Mouse (Mus musculus) liver, embryonic 11.5 days (tissue): ENCODE measurements around the gene Cyp11a1. TPM values are rescaled to one million over a fixed set of nuclear protein-coding genes. Genes with fewer than 3 reads are reported as not detected.
A peak's percentile ranks its signal among the peaks of the same experiment; 100 is the strongest.

Experiments
- ATAC-seq: fragments of 200-750 bp; cut with Nextera tagmentation; replicated peaks from 2 replicates; pipeline ENCODE4 v1.8.0; 2017; ENCODE audit warnings: moderate number of reproducible peaks, mild to moderate bottlenecking, moderate TSS enrichment, moderate library complexity; ENCODE audit not compliant: low FRiP score
- DNase-seq: peaks from one replicate; pipeline ENCODE4 v3.0.0-alpha.2; 2017; ENCODE audit warnings: low spot score
- H3K27ac ChIP-seq: fragments of 300-500 bp; sonication (generic); 2 replicates; pipeline ENCODE4 v1.5.1; 2014; ENCODE audit warnings: mild to moderate bottlenecking, low read depth, low read length, control low read depth
- H3K27me3 ChIP-seq: fragments of 300-500 bp; sonication (generic); replicated peaks from 2 replicates; pipeline ENCODE4 v1.6.1; 2014; ENCODE audit warnings: low read length, mixed read lengths; ENCODE audit not compliant: control insufficient read depth, insufficient read depth
- H3K36me3 ChIP-seq: fragments of 300-500 bp; sonication (generic); 2 replicates; pipeline ENCODE4 v1.6.1; 2014; ENCODE audit warnings: mild to moderate bottlenecking, low read length, moderate library complexity, mixed read lengths; ENCODE audit not compliant: control insufficient read depth, insufficient read depth
- H3K4me1 ChIP-seq: fragments of 300-500 bp; sonication (generic); replicated peaks from 2 replicates; pipeline ENCODE4 v1.6.1; 2014; ENCODE audit warnings: low read length, mixed read lengths; ENCODE audit not compliant: control insufficient read depth, insufficient read depth
- H3K4me2 ChIP-seq: fragments of 300-500 bp; sonication (generic); 2 replicates; pipeline ENCODE4 v1.6.1; 2014; ENCODE audit warnings: mild to moderate bottlenecking, control low read depth, moderate library complexity
- H3K4me3 ChIP-seq: fragments of 300-500 bp; sonication (generic); 2 replicates; pipeline ENCODE4 v1.5.1; 2014; ENCODE audit warnings: low read depth, low read length, control low read depth
- H3K9ac ChIP-seq: fragments of 300-500 bp; sonication (generic); 2 replicates; pipeline ENCODE4 v1.6.1; 2014; ENCODE audit warnings: low read depth, low read length, control low read depth
- H3K9me3 ChIP-seq: fragments of 300-500 bp; sonication (generic); 2 replicates; pipeline ENCODE4 v1.6.1; 2016; ENCODE audit warnings: low read length, inconsistent platforms, mixed read lengths; ENCODE audit not compliant: control insufficient read depth
- WGBS: fragments of 180-500 bp; shearing (Covaris S2); extraction: QIAGEN DNeasy Blood & Tissue Kit; methylation state at CpG from one replicate; pipeline ENCODE4 v1.1.7; 2014; 5-methylcytosine and 5-hydroxymethylcytosine counted together
- polyA plus RNA-seq: library from polyadenylated mRNA; unstranded; fragments of >200 nt; fragmentation: Nextera tagmentation; extraction: Ambion mirVana; gene quantifications from 2 replicates; pipeline ENCODE4 v1.2.1, GENCODE M21; 2014

Cyp11a1 gene
- polyA plus RNA-seq, 1 experiment from 2014 or later = not detected

DNA sequence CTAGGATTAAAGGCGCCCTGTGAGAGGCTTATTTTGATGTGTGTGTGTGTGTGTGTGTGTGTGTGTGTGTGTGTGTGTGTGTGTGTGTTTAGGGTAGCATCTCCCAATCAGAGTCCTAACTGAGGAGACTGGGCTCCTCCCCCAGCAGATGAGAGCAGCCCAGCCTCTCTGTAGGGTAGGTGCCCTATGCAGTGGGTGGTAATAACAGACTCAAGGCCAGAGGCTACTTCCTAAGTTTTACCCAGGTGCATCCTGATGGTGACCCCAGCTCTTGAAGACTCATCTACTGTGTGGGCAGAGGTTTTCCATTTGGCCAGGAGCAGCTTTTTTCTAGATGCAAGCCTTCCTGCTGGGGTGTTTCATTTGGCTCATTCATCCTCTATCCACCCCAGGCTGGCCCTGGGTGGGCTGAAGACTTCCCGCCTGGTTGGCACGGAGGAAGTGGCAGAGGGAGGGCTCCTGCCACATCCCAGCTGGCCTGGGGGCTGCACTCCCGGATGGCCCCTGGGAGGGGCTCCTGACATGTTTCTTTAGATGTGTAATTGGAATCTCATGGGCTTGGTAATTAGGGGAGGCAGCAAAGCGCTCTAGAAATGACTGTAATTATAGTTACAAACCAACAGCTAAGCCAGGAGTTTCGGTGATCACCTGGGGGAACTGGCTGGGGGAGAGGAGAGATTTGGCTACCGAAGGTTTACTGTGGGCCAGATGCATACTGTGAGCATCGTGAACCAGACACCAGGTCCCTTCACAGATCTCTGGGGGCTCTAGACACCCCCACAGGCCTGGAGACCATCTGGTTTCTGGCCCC, 13.2 kb upstream of the Cyp11a1 start:
- no peak overlapping the region for H3K4me3 ChIP-seq
- H3K4me1 ChIP-seq = 0 out of 2 replicates have a peak, but pooled peaks cover 2% of the 10 kb centered on the region
- no peak for ATAC-seq
- no peak overlapping the region for H3K9ac ChIP-seq
- 67% methylated on average over 8 of the region's 8 CpGs for WGBS
- no peaks in the 10 kb centered on the region for H3K9me3 ChIP-seq
- peaks cover 14% of the 10 kb centered on the region for H3K27me3 ChIP-seq
- H3K4me2 ChIP-seq = no peak overlapping the region
- DNase-seq = no peak
- H3K36me3 ChIP-seq = no peaks in the 10 kb centered on the region
- no peak overlapping the region for H3K27ac ChIP-seq

DNA sequence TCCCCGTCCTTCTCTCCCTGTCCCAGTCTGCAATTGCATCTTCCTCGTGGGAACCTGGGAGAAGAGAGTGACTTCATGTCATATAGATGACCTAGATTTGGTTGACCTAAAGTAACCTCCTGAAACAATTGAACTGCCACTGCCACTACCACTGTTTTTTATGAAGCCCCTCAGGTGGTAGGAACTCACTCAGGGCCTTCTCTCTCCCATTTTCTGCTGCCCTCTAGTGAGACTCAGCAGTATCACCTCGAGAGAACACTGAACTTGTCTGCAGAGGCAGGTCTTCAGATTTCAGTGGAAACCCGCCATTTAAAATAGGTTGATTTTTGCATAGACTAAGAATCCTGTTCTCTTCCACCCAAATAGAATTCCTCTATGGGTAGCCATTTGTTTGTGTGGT, 10.9 kb upstream of the Cyp11a1 start:
- Histone ChIP-seq H3K4me1 (0 out of 2 replicates have a peak, but pooled peaks cover 4% of the 10 kb centered on the region), H3K27me3 (peaks cover 22% of the 10 kb centered on the region), H3K9ac (no peak overlapping the region), H3K4me3 (no peak overlapping the region), H3K36me3 (no peaks in the 10 kb centered on the region), H3K27ac (no peak overlapping the region), H3K9me3 (no peaks in the 10 kb centered on the region), H3K4me2 (no peak overlapping the region)
- WGBS = 36% methylated on average over 4 of the region's 4 CpGs
- ATAC-seq = no peak
- no peak for DNase-seq

DNA sequence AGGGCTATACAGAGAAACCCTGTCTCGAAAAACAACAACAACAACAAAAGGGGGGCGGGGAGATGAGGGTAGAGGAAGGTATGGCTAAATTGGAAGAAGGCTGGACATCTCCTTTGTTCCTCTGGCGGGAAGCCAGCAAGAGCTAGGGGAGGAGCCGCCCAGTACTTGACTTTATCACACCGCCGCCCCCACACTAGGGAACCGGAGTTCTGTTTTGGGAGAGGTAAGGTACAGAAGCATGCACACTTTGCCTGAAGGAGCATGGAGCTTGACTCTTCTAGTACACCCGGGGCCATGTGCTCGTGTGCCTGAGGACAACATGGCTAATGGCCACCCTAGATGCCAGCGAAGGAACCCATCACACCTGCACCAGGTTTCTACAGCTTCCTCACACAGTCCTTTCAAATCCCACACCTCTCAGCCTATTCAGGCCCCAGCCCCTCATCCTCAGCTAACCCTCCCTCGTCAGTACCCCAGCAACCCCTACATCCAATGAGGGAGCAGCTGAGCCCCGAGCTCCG, 8.6 kb upstream of the Cyp11a1 start:
- ATAC-seq = 0 out of 2 replicates have a peak, but pooled peaks have one; percentile 2
- DNase-seq = no peak
- peak overlapping the region; percentile 26 for H3K4me3 ChIP-seq
- WGBS = 17% methylated on average over 13 of the region's 13 CpGs
- H3K27me3 ChIP-seq = peaks cover 22% of the 10 kb centered on the region
- no peaks in the 10 kb centered on the region for H3K9me3 ChIP-seq
- H3K27ac ChIP-seq = no peak overlapping the region
- 0 out of 2 replicates have a peak, but pooled peaks cover 4% of the 10 kb centered on the region for H3K4me1 ChIP-seq
- H3K4me2 ChIP-seq = peak overlapping the region; percentile 65
- H3K9ac ChIP-seq = no peak overlapping the region
- H3K36me3 ChIP-seq = no peaks in the 10 kb centered on the region

DNA sequence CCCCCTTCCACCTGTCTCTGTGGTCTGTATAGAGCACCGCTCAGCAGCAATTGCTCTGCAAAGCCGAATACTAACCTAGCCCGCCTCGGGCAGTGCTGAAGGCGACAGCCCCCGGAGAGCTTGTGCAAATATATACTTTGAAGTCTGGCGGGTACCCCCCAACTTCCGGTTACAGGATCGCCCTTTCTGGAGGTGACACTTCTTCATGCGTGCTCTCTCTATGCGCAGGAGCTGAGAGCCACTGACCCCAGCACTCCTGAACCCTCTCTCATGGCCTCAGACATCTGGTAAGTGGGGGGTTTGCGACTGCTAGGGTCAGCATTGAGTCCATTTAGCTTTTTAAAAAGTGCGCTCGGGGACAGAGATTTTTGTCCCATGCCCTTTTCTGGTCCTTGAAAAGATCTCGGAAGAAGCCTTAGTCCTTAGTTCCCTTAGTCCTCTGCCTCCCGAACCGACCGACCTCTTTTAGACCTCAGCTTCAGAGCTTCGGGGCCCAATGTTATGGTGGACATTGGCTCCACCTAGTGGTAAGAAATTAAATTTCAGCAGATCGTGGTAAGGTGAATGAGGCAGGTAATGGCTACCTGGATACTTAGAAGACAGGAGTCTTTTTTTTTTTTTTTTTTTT, 8.1 kb upstream of the Cyp11a1 start:
- H3K36me3 ChIP-seq = no peaks in the 10 kb centered on the region
- H3K27me3 ChIP-seq = peaks cover 24% of the 10 kb centered on the region
- no peaks in the 10 kb centered on the region for H3K9me3 ChIP-seq
- peak overlapping the region; percentile 65 for H3K4me2 ChIP-seq
- H3K9ac ChIP-seq = no peak overlapping the region
- DNase-seq (peak; percentile 60), ATAC-seq (peak; percentile 45; the same call in 1 of the 2 replicates)
- H3K27ac ChIP-seq = no peak overlapping the region
- H3K4me3 ChIP-seq = peak overlapping the region; percentile 26
- 2% methylated on average over 20 of the region's 20 CpGs for WGBS
- 0 out of 2 replicates have a peak, but pooled peaks cover 4% of the 10 kb centered on the region for H3K4me1 ChIP-seq

DNA sequence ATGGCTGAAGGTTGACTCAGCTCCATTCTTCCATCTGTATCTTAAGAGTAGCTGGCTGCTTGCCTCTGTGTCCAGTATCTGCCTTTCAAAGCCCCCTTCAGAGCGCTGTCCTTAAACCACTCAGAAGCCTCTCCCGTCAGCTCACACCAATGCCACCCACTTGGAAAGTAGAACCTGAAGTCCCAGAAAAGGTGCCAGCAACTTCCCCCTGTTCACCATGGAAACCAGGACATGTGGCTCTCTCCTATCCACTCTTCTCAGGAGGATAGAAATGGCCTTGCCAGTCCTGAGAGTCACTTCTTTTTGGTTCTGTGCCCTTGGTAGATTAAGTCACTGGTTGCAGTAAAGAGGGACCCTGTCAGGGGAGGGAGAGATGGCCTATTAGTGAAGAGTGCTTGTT, 7.5 kb upstream of the Cyp11a1 start:
- Histone ChIP-seq H3K4me2 (no peak overlapping the region), H3K27ac (no peak overlapping the region), H3K9ac (no peak overlapping the region), H3K4me1 (0 out of 2 replicates have a peak, but pooled peaks cover 4% of the 10 kb centered on the region), H3K36me3 (no peaks in the 10 kb centered on the region), H3K9me3 (no peaks in the 10 kb centered on the region), H3K27me3 (peaks cover 25% of the 10 kb centered on the region), H3K4me3 (no peak overlapping the region)
- ATAC-seq (no peak), DNase-seq (no peak)
- WGBS = 54% methylated on average over 2 of the region's 2 CpGs

DNA sequence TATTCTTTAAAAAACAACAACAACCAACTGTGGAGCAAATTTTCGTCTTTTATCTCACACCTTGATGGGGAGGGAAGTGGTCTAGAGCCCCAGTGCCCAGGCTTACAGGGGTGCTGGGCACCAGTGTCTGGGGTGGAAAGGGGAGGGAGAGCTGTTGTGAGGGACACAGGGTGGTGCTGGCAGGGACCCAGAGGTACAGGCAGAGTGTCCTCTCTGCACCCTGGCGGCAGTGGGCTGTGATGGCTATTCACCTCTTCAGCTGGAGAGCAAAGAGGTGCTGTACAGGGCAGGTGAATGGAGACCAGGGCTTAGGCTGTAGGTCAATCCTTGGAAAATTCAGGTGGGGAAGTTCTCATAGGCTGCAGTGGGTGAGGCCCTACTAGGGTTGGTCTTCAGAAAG, 6.5 kb upstream of the Cyp11a1 start:
- H3K4me1 ChIP-seq = 0 out of 2 replicates have a peak, but pooled peaks cover 4% of the 10 kb centered on the region
- peaks cover 25% of the 10 kb centered on the region for H3K27me3 ChIP-seq
- WGBS = 49% methylated on average over 2 of the region's 2 CpGs
- DNase-seq (no peak), ATAC-seq (no peak)
- no peak overlapping the region for H3K4me3 ChIP-seq
- no peak overlapping the region for H3K27ac ChIP-seq
- H3K9ac ChIP-seq = no peak overlapping the region
- H3K4me2 ChIP-seq = no peak overlapping the region
- H3K9me3 ChIP-seq = no peaks in the 10 kb centered on the region
- no peaks in the 10 kb centered on the region for H3K36me3 ChIP-seq

DNA sequence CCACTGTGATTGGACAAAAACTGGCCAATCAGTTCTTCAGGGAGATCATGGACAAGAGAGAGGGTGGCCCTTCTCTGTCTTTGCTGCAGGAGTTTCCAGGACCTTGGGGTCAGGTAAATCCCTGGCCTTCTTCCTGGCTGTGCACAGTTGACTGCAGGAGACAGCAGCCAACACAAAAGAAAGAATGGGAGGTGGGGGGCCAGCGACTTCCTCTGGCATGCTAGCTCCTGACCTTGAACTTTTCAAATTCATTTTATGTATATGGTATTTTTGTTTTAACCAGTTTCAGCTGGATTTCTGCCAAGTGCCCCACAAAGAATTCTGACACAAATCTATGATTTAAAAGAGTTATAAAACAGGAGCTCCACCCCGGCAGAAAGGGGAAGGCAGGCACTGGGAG, 2.9 kb upstream of the Cyp11a1 start:
- Histone ChIP-seq H3K4me1 (no peaks in the 10 kb centered on the region), H3K27ac (no peak overlapping the region), H3K4me2 (no peak overlapping the region), H3K27me3 (peaks cover 8% of the 10 kb centered on the region; the same call in 1 of the 2 replicates), H3K4me3 (no peak overlapping the region), H3K36me3 (no peaks in the 10 kb centered on the region), H3K9me3 (no peaks in the 10 kb centered on the region), H3K9ac (no peak overlapping the region)
- 32% methylated on average over 2 of the region's 2 CpGs for WGBS
- no peak for ATAC-seq
- no peak for DNase-seq

DNA sequence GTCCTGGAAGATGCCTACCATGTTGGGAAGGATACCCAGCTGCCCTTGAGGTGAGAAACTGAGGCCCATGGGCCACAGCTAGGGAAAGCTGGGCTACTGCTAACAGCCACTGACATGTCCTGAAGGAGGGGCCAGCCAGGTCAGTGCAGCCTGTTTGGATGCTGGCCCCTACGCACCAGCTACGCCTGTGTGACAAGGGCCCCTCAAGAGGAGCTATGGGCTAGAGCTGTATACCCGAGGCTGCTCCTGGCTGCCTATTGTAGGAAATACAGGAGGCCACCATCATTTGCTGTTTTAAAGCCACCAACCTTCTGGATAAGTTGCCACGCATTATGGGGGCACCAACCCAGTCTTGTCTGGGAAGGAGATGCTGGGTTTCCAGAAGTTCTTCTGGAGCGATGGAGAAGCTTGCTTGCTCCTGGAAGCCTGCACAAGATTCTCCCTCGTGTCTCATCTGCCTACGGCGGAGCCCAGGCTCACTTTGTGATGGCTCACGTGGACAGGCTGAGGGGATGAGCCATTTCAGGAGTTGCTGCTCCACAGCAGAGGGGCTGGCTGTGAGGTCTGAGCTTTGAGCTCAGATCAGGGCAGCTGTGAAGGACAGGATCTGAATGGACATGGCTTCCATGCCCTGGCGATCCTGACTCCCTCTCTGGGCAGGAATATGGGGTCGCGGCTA, 2.3 kb downstream of the Cyp11a1 start:
- ATAC-seq (no peak), DNase-seq (no peak)
- Histone ChIP-seq H3K9ac (no peak overlapping the region), H3K4me1 (peaks cover 3% of the 10 kb centered on the region; the same call in 1 of the 2 replicates), H3K36me3 (no peaks in the 10 kb centered on the region), H3K9me3 (no peaks in the 10 kb centered on the region), H3K27me3 (no peaks in the 10 kb centered on the region), H3K4me2 (no peak overlapping the region), H3K27ac (no peak overlapping the region), H3K4me3 (no peak overlapping the region)
- WGBS = 65% methylated on average over 12 of the region's 12 CpGs
